Mouse (Mus musculus) midbrain, embryonic 10.5 days (tissue): ENCODE data around the gene Dstn. TPM values are rescaled to one million over a fixed set of nuclear protein-coding genes. Genes with fewer than 3 reads are reported as not detected.
A peak's percentile ranks its signal among the peaks of the same experiment; 100 is the strongest.

ENCODE experiments used
- DNase-seq: peaks from one replicate; pipeline ENCODE4 v3.0.0-alpha.2; 2017; ENCODE audit warnings: low spot score
- H3K27ac ChIP-seq: fragments of 300-500 bp; sonication (generic); replicated peaks from 2 replicates; pipeline ENCODE4 v1.5.1; 2016; ENCODE audit warnings: mild to moderate bottlenecking
- H3K27me3 ChIP-seq: fragments of 300-500 bp; sonication (generic); 2 replicates; pipeline ENCODE4 v1.6.1; 2016; ENCODE audit warnings: low read depth, mild to moderate bottlenecking; ENCODE audit not compliant: poor library complexity, severe bottlenecking
- H3K36me3 ChIP-seq: fragments of 300-500 bp; sonication (generic); 2 replicates; pipeline ENCODE4 v1.6.1; 2016; ENCODE audit warnings: mild to moderate bottlenecking, moderate library complexity
- H3K4me1 ChIP-seq: fragments of 300-500 bp; sonication (generic); 2 replicates; pipeline ENCODE4 v1.6.1; 2016
- H3K4me3 ChIP-seq: fragments of 300-500 bp; sonication (generic); 2 replicates; pipeline ENCODE4 v1.5.1; 2016; ENCODE audit warnings: mild to moderate bottlenecking, moderate library complexity
- H3K9me3 ChIP-seq: fragments of 300-500 bp; sonication (generic); replicated peaks from 2 replicates; pipeline ENCODE4 v1.6.1; 2016; ENCODE audit warnings: mild to moderate bottlenecking
- WGBS: fragments of 180-500 bp; shearing (Covaris S2); methylation state at CpG from one replicate; pipeline ENCODE4 v1.1.7; 2016; 5-methylcytosine and 5-hydroxymethylcytosine counted together
- polyA plus RNA-seq: library from polyadenylated mRNA; unstranded; fragments of >200 nt; fragmentation: Nextera tagmentation; extraction: Ambion mirVana; gene quantifications from 2 replicates; pipeline ENCODE4 v1.2.1, GENCODE M21; 2016

Gene Dstn
- polyA plus RNA-seq, 1 experiment from 2014 or later = 314 TPM

DNA sequence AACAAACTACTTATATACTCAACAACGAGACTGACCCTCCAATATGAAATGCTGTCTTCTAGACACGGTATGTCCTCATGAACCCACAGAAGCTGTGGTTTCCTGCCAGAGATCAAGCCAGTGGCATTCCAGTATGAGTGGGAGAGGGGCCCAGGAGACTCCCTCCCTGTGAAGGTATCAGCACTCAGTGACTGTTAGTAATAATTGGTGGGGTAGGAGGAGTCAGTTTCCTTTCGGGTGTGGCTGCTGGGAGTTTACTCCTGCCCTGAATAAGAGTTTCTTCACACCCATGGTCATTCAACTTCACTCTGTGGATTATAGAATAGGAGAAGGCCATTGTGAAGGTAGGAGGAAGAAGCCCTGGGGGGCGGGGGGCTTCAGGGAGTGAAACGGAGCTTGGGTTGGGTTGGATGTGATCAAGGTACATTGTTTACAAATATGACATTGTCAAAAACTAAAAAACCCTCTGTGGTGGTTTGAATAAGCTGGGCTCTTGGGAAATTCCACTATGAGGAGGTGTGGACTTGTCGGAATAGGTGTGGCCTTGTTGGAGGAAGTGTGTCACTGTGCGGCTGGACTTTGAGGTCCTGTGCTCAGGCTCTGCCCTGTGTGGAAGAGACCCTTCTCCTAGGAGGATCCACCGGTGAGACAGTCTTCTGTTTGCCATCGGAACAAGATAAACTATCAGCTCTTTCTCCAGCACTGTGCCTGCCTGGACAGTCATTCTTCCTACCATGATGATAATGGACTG is 15.5 kb upstream of the Dstn start:
- Histone ChIP-seq H3K36me3 (no peaks in the 10 kb centered on the region), H3K27ac (no peak overlapping the region), H3K27me3 (no peaks in the 10 kb centered on the region), H3K9me3 (no peaks in the 10 kb centered on the region), H3K4me1 (no peaks in the 10 kb centered on the region), H3K4me3 (no peak overlapping the region)
- 92% methylated on average over 9 of the region's 9 CpGs for WGBS
- no peak for DNase-seq

DNA sequence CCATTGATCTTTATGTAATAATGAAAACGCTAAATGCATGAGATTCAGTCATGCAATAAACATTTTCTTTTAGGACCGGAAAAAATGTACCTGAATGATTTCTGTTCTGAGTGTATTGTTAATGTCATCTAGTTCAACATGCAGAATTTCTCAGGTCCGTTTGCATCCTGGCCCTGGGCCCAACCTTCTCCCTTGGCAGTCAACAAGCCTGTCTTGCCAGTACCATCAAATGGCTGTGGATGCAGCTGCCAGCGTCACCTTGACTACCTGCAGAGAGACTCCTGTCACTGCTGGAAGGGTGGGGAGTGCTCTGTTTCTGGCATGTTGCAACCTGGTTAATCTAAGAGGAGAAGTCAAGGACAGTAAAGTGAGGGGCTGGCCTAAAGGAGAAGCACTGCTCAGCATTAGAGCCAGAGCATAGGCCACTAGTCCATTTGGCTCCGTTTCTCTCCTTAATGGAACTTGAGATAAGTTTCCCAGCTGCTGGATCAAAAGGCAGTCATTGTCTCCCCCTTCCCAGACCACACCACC is 14.2 kb upstream of the Dstn start:
- H3K27ac ChIP-seq = no peak overlapping the region
- H3K4me1 ChIP-seq = no peaks in the 10 kb centered on the region
- H3K27me3 ChIP-seq = no peaks in the 10 kb centered on the region
- no peaks in the 10 kb centered on the region for H3K9me3 ChIP-seq
- no peaks in the 10 kb centered on the region for H3K36me3 ChIP-seq
- H3K4me3 ChIP-seq = no peak overlapping the region
- 80% methylated on average over 5 of the region's 5 CpGs for WGBS
- no peak for DNase-seq

DNA sequence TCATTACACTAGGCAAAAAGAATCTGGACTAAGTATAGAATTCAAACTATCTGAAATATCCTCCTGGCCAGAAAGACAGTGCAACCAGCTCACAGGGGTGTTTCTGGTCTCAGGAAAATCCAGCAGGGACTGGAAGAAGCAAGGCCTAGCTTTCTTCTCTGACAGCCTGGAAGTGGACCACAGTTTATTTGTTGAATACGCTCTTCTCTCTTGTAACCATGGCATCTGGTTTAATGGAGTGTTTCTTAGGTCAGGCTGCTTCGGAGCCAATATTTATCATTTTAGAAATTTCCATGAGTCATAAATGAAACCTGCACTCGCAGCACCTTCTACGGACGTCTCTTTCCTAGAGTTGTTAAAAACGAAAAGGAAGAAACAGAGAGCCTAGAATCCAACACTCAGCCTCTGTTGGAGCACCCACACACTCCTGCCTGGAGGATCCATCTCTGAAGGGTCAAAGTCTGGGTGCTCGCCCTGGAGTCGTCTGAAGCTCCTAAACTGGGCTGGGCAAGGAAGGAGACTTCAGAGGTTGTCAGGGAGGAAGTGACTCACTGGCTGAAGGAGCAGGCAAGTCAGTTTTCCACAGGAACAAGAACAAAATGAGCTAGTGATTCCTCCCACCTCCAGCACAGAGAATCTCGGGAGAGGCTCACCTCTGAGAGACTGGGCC is 11.6 kb upstream of the Dstn start:
- no peaks in the 10 kb centered on the region for H3K27me3 ChIP-seq
- WGBS = 82% methylated on average over 9 of the region's 9 CpGs
- H3K4me1 ChIP-seq = peaks cover 7% of the 10 kb centered on the region
- no peak overlapping the region for H3K27ac ChIP-seq
- H3K36me3 ChIP-seq = no peaks in the 10 kb centered on the region
- no peak for DNase-seq
- H3K4me3 ChIP-seq = no peak overlapping the region
- no peaks in the 10 kb centered on the region for H3K9me3 ChIP-seq

DNA sequence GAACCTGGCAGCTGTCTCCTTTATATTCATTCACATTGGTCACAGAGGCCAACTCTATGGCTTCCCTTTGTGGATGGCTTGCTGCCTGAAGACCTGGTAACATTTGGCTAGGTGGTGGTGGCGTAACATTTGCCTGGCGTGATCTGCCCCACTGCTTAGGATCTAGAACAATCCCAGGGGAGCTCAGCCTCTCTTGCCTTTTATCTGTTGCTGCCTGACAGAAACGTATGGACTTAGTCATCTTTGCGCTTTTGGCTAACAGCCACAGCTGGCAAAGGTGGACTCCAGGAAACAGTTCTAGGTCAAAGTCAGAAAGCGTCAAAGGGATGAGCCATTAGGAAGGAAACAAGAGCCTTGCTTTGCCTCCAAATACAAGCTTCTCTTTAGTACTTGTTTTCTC is 10.2 kb upstream of the Dstn start:
- WGBS = 88% methylated on average over 5 of the region's 5 CpGs
- Histone ChIP-seq H3K4me1 (peaks cover 7% of the 10 kb centered on the region), H3K36me3 (no peaks in the 10 kb centered on the region), H3K9me3 (no peaks in the 10 kb centered on the region), H3K27me3 (no peaks in the 10 kb centered on the region), H3K4me3 (no peak overlapping the region), H3K27ac (no peak overlapping the region)
- DNase-seq = no peak

DNA sequence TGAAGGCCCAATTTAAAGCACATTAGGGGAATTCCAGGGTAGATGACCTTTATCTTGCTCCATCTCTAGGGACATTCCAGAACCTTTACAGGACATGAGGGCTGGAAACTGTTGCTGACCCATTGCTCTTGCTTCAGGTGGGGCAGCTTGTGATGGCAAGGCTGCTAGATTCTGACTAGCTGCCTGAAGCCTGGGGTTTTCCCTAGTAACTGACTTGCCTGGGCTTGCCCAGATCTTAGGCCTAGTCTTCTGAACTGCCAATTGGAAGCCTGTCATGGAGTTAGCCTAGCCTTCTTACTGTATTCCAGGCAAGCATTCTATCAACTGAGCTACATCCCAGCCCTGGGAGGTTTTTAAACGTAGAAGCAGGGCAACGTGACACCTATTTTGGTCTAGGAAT is 5.9 kb upstream of the Dstn start:
- no peak overlapping the region for H3K4me3 ChIP-seq
- 80% methylated on average over 2 of the region's 2 CpGs for WGBS
- no peak overlapping the region for H3K27ac ChIP-seq
- DNase-seq = no peak
- H3K27me3 ChIP-seq = no peaks in the 10 kb centered on the region
- H3K4me1 ChIP-seq = peaks cover 11% of the 10 kb centered on the region
- H3K36me3 ChIP-seq = no peaks in the 10 kb centered on the region
- no peaks in the 10 kb centered on the region for H3K9me3 ChIP-seq

DNA sequence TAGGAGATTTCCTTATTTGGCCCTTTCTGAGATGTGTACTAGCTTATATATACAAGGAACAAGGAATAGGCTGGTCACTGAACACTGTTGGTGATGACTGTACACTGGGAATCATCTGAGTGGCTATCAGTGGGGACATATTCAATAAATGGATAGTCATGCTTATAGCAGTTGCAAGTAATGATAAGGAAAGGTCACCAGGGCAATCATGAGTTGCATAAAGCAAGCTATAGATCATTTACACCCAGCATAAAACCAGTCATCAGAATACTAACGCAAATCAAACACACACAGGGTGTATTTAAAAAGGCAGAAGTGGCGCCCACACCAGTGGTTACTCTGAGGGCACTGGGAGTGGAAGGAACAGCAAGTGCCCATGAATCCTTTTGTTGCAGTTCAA is 2.9 kb upstream of the Dstn start:
- no peaks in the 10 kb centered on the region for H3K36me3 ChIP-seq
- no peak overlapping the region for H3K4me3 ChIP-seq
- no peaks in the 10 kb centered on the region for H3K9me3 ChIP-seq
- H3K4me1 ChIP-seq = peaks cover 26% of the 10 kb centered on the region
- DNase-seq = no peak
- H3K27me3 ChIP-seq = no peaks in the 10 kb centered on the region
- no peak overlapping the region for H3K27ac ChIP-seq
- WGBS = 93% methylated on average over 2 of the region's 2 CpGs

DNA sequence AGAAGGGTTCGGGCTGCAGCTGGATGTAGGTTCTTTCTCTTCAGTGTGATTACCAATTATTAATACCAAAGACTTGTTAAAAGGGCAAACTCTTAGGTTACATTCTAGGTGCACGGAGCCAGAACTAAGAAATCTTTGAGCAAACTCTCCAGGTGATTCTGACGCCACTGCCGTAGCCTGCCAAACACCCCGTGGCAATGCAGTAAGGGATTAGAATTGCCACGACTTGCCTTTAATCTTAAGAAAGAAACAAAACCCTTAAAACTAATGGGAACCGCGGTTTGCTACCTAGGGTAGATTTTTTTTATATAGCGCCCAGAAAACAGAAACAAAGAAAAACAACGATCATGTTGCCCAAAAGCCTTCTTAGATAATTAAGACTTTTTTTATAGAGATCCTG is 899 bp upstream of the Dstn start:
- peak overlapping the region; percentile 79 for H3K4me3 ChIP-seq
- H3K36me3 ChIP-seq = no peaks in the 10 kb centered on the region
- H3K27me3 ChIP-seq = no peaks in the 10 kb centered on the region
- peaks cover 31% of the 10 kb centered on the region for H3K4me1 ChIP-seq
- no peaks in the 10 kb centered on the region for H3K9me3 ChIP-seq
- H3K27ac ChIP-seq = peak overlapping the region; percentile 95
- 7% methylated on average over 10 of the region's 10 CpGs for WGBS
- DNase-seq = no peak

DNA sequence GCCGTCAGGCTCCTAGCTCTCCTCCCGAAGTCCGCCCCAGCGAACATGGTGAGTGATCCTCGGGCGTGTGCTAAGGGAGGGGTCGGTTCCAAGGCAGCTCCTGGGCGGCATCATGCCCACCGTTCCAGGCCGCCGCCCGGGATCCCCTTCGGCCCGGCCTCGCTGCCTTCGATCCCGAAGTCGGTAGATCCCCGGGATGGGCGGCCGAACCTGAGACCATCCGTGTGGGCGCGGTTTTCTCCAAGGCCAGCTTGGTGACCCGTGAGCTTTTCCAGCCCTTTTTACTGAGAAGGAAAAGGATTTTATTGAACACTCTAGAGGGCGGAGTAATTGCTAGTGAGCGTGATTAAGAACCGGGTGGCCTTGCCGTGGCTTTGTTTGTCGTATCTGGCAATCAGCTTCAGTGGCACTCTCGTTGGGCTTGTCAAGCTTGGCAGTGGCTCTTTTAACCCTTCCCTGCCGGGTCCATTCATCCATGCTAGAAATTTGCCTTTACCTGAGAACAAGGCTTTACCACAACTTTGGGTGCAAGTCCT is 548 bp downstream of the Dstn start:
- Histone ChIP-seq H3K27ac (peak overlapping the region; percentile 95), H3K36me3 (no peaks in the 10 kb centered on the region), H3K9me3 (no peaks in the 10 kb centered on the region), H3K27me3 (no peaks in the 10 kb centered on the region), H3K4me1 (peaks cover 31% of the 10 kb centered on the region), H3K4me3 (peak overlapping the region; percentile 79)
- WGBS = under 1% methylated on average over 32 of the region's 32 CpGs
- no peak for DNase-seq

DNA sequence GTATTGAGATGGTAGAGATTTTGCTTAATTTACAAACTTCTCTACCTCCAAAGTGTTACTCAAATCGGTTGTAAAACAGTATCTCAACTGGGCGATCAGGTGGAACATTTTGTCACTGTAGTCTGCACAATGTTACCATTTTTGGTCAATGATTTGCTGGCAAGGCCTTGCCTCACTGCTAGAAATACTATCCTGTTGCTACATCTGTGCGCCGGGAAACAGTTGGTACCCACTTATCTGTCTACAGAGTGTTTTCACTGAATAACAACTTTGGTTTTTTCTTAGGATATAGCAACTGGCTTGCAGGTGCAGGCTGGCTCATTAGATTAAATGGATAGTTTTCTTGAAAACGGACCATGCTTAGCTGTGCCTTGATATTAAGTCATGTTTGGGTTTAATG is 1.1 kb downstream of the Dstn start:
- no peaks in the 10 kb centered on the region for H3K36me3 ChIP-seq
- no peak for DNase-seq
- no peaks in the 10 kb centered on the region for H3K27me3 ChIP-seq
- 19% methylated on average over 5 of the region's 5 CpGs for WGBS
- H3K4me1 ChIP-seq = peaks cover 31% of the 10 kb centered on the region
- H3K4me3 ChIP-seq = peak overlapping the region; percentile 79
- H3K27ac ChIP-seq = peak overlapping the region; percentile 95
- H3K9me3 ChIP-seq = no peaks in the 10 kb centered on the region

DNA sequence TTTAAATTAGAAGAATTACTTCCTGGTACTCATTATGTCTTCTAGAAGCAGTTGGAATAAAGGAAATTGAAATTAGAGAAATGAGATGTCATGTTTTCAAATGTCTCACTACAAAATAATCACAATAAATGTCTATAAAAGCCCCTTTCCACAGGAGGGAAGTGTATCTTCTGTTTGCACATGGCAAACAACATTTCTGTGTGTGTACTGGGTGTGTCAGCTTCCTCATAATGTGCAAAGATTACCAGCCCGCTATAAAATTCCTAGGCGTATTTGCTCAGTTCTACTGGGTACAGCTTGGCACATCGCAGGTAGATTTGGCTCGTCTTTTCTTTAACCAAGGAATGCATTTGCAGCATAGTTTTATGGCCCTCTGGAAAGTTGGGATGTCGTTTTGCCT is 2.5 kb downstream of the Dstn start:
- H3K36me3 ChIP-seq = no peaks in the 10 kb centered on the region
- no peak overlapping the region for H3K27ac ChIP-seq
- no peak overlapping the region for H3K4me3 ChIP-seq
- no peaks in the 10 kb centered on the region for H3K27me3 ChIP-seq
- no peak for DNase-seq
- WGBS = 84% methylated on average over 5 of the region's 5 CpGs
- H3K9me3 ChIP-seq = no peaks in the 10 kb centered on the region
- peaks cover 31% of the 10 kb centered on the region for H3K4me1 ChIP-seq

DNA sequence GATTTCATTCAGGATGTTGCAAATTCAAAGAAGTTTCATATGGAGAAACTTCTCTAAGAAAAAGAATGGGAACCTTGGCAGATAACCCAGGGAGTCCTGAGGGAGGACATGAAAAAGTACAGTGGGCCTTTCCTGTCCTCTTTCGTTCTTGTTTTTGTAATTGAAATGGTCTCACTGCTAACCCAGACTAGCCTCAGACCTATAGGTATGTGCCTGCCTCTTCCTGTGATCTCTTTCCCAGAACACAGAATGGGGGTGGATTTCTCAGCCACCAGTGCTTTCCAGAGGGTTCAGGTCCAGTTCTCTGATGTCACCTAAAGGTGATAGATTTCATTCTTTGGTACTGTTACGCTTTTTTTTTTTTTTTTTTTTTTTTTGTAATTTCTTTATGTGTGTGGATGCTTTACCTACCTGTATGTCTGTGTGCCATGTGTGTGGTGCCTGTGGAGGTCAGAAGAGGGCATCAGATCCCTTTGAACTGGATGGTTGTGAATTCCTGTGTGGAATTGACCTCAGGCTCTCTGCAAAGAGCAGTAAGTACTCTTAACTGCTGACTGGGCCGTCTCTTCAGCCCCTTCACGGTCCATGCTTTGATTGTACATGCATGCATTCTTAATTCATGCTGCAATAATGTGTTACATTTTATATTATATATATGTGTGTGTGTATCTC is 3.8 kb downstream of the Dstn start:
- H3K27ac ChIP-seq = no peak overlapping the region
- peaks cover 31% of the 10 kb centered on the region for H3K4me1 ChIP-seq
- no peaks in the 10 kb centered on the region for H3K36me3 ChIP-seq
- no peaks in the 10 kb centered on the region for H3K27me3 ChIP-seq
- H3K9me3 ChIP-seq = no peaks in the 10 kb centered on the region
- no peak overlapping the region for H3K4me3 ChIP-seq
- WGBS = 65% methylated on average over 4 of the region's 4 CpGs
- DNase-seq = no peak

DNA sequence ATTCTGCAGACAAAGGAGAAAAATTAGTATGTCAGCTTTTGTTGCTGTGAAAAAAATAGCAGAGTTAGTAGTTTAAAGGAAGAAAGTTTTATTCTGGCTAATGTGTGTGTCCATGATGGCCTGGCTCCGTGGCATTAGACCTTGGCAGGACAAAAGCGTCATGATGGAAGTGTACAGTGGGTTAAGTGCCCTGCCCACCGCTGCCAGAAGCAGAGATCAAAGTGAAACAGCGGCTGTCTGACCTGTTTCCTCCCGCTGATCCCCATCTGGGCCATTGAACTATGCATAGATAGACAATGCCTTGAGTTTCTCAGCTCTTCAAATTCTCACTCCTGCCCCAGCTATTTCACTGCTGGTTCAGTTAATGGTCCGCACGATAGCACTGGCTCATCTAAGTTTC is 9.0 kb downstream of the Dstn start:
- Histone ChIP-seq H3K9me3 (no peaks in the 10 kb centered on the region), H3K4me3 (no peak overlapping the region), H3K27me3 (no peaks in the 10 kb centered on the region), H3K27ac (no peak overlapping the region), H3K4me1 (peaks cover 4% of the 10 kb centered on the region; the same call in 1 of the 2 replicates), H3K36me3 (0 out of 2 replicates have a peak, but pooled peaks cover 2% of the 10 kb centered on the region)
- WGBS = 82% methylated on average over 7 of the region's 7 CpGs
- DNase-seq = no peak
